Mouse (Mus musculus) frontal cortex, postnatal 10 days (tissue): ENCODE measurements around the gene Cyp4f18.
"Not testable (repeated sequence)": the region's sequence is repeated elsewhere in the genome, so short reads cannot be mapped to it uniquely, and the experiment has no call there.

ENCODE experiments used
- DNase-seq, 2 experiments: peaks; one replicate each; pipeline ENCODE4 v3.0.0; 2022; ENCODE audit warnings: low spot score in 2 of 2, mixed read lengths in 1 of 2

Cyp4f18 gene

DNA sequence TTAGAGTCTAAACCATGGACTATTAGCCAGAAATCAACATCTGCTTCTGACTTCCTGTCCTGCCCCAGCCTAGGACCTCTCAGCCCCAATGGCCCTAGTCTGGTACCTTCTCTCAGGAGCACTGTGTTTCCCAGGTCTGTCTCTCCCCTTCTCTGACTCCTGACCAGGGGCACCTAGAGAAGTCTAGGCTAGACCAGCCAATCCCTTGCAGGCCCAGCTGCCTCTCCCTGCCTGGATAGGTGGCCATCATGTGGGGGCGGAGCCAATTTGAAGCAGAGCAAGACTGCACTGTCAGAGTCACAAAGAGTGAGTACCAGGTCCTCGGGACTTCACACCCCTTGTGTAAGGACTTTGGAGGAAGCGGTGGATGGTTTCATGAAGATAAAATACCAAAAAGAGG, at the start of gene Cyp4f18:
Cyp4f18 (minus strand) TSS at position 154 of the 400 bp plus-strand sequence.
- no peak for DNase-seq

- DNase-seq: not testable (repeated sequence)
Observed at GRCm38 (mm10) chr8:72057643-72058042, 48.2 kb upstream of the Cyp4f18 start.

DNA sequence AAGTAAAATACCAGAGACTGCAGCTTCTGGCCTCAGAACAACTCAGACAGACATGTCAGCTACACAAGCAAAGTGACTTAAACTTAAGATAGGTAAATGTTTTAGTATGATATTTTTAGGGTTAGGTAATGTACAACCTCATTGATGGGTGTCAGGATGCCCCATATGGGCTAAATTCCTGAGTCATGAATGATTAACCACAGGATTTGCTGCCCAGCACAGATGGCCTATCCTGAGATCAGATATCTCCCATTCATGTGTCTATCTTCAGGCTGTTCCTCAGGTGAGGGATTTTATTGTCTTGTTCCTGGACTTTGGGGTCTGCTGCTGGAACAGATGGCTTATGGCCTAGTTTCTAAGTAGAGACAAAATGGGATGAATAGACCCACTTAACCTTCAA, 45.2 kb upstream of the Cyp4f18 start:
- not testable (repeated sequence) for DNase-seq

GRCm38 (mm10) chr8:72042493-72042892, 33.1 kb upstream of the Cyp4f18 start:
- DNase-seq: no peak

DNA sequence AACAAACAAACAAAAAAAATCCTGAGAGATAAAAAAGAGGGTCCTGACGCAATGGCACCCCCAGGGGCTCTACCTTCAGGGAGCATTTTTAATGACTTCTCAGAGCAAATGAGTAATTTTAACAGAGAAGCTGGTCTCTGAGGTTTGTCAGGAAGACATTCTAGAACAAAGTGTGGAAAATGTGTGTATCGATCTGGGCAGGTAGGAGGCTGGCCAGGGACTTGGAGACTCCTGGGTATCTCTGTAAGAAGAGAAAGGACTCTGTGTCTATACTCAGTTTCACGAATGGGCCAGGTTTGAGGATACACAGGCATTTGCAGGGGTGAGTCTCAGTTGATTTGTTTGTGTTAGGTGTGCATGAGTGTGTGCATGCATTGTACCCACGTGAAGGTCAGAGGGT, 31.5 kb upstream of the Cyp4f18 start, which contains the start of gene Olfr372:
Olfr372 (plus strand) TSS at position 301 of the 400 bp plus-strand sequence.
- not testable (repeated sequence) for DNase-seq

- DNase-seq: peak in 1 of 2 experiments; percentile 20
Observed at GRCm38 (mm10) chr8:72032926-72033325, 23.5 kb upstream of the Cyp4f18 start.

GRCm38 (mm10) chr8:72024886-72025285, 15.5 kb upstream of the Cyp4f18 start:
- not testable (repeated sequence) for DNase-seq

DNA sequence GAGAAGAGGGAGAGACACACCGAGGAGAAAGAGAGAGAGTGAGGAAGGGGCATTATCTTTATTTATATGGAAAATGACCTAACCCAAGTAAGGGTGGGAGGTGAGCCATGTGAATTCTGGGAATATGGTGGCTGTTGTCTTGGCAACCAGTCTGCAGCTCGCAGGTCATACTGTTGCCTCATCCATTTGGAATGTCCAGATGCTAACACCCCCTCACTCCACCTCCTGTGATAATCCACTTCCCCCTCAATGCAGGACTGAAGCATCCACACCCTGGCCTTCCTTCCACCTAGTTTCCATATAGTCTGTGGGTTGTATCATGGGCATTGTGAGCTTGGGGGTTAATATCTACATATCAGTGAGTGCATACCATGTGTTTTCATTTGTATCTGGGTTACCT, 10.4 kb upstream of the Cyp4f18 start:
- DNase-seq: no peak

- not testable (repeated sequence) for DNase-seq
Observed at GRCm38 (mm10) chr8:72019022-72019421, 9.6 kb upstream of the Cyp4f18 start.

GRCm38 (mm10) chr8:72018141-72018540, 8.7 kb upstream of the Cyp4f18 start:
- peak; percentile 20 to 21 for DNase-seq

DNA sequence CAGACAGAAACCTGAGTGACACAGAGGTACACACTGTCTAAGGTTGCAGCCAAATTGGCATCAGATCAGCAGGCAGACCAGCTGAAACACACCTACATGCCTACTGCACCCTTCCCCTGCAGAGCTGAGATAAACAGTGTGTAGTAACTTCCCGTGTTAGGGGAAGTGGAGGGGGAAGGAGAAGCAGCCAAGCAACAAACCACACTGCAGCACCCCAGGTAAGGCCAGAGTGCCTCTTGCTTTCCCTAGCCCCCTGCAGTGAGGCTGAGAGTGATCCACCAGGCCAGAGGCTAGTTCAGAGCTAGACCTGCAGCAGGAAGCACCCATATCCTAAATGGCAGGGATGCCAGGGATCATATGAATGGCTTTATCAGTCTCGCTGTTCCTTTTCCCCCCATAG, 7.9 kb upstream of the Cyp4f18 start:
- DNase-seq: not testable (repeated sequence)

DNA sequence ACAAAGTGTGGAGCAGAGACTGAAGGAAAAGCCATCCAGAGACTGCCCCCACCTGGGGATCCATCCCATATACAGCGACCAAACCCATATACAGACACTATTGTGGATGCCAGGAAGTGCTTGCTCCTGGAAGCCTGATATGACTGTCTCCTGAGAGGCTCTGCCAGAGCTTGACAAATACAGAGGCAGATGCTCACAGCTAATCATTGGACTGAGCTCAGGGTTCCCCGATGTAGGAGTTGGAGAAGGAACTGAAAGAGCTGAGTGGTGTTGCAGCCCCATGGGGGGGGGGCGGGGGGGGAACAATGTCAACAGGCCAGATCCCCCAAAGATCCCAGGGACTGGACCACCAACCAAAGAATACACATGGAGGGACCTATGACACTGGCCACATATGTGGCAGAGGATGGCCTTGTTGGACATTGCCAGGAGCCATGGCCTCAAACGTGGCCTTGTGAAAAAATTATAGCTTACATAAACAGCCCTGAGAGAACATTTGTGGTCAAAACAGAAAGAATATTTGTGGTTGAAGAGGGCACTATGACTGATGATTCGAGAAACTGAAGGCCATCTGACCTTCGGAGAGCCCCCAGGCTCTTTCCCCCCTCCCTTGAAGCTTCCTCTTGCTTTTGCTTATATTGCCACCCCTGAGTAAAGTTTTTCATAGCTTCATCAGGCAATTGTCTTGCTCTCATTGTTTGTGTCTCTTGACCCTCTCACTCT, 4.2 kb upstream of the Cyp4f18 start:
- not testable (repeated sequence) for DNase-seq

DNA sequence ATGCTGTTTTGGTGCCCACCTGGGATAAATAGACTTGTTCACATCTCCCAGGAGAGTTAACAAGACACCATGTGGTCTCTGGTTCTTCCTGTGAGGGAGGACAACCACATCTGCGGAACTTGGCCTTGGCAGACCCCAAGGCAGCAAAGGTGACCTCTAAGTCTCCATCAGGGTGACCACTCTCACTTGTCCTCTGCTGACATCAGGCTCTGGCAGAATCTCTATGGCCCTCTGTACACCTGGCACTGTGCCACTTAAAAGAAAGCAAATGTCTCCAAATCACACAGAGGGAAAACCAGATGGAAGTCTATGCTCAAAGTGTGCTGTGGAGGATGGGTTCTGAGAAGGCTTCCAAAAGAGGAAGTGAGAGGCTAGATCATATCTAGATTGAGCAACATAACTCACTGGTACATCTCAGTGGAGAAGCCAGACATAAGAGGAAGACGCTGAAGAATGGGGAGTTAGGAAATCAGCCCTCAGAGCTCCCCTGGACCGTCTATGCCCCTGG, 1.2 kb downstream of the Cyp4f18 start:
- DNase-seq: no peak

GRCm38 (mm10) chr8:72006763-72007162, 2.7 kb downstream of the Cyp4f18 start:
- no peak for DNase-seq

- DNase-seq: no peak
Observed at GRCm38 (mm10) chr8:72005912-72006311, 3.5 kb downstream of the Cyp4f18 start.

DNA sequence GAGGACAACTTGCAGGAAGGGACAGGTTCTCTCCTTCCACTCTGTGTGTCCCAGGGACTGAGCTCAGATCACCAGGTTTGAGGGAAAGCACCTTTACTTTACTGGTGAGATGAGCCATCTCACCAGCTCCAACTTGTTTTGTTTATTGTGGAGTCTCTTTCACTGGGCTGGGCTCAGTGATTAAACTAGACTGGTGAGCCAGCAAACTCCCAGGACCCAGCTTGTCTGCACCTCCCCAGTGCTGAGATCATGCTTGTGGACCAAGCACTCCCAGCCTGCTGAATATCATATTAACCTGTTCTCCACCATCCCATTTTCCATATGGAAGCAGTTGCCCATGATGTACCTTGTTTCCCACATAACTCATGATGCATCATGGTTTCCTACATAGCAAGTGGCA, 6.5 kb downstream of the Cyp4f18 start:
- no peak for DNase-seq

DNA sequence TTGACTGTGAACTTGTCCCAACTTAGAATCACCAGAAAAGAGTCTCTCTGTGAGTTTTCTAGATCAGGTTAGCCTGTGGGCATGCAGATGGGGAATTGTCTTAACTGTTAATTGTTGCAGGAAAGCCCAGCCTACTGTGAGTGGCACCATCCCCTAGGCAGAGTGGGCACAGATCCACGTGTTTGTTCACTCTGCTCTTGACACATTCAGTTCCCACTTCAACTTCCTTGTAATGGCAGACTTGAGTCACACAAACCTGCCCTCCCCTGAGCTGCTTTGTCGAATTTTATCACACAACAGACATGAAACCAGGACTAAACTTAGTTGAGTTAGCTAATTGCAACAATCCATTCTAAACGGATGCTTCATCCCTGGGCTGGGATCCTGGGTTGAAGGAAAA, 9.2 kb downstream of the Cyp4f18 start:
- DNase-seq: no peak

DNA sequence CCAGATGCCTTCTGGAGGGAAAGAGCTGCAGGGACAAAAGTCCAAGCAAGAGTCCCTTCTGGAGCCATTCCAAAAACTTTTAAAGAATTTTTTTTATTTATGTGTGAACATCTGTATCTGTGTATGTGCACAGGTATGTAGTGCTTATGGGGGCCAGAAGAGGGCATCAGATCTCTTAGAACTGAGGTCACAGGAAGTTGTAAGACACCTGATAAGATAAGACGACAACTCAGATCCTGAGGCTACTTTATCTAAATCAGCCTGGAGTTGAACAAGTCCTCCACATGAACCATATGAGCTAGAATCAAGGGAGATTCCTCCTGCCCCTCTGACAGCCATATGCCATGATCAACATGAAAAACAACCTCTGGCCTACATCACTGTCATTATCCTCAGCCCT, 10.0 kb downstream of the Cyp4f18 start:
- no peak for DNase-seq

DNA sequence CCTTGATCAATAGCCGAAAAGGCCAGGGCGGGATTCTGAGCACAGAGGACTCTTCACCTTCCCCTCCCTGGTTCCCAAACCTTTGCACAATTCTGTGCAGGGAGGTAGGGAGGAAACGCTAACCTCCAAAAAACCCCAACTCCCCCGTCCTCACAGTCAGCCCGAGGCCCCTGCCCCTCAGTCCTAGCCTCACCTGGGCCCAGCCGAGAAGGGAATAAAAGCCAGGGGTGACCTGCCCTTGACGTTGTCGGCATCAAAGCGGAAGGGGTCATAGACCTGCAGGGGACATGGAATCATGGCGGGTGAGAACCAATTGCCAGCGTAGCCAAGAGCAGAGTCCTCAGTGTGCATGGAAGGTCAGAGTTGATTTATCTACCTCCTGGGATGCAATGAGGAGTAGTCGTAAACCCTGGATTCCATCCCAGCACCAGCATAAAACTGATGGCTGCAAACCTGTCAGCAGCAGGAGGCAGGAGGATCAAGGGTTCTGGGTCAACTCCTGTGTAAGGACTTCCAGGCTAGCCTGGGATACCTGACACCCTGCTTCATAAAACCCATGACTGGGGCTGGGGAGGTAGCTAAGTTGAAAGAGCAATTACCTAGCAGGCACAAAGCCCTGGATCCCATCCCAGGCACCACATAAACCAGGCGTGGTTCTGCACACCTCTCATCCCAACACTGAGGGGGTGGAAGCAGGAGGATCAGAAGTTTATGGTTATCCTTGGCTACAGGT, 20.4 kb downstream of the Cyp4f18 start:
- DNase-seq: no peak

DNA sequence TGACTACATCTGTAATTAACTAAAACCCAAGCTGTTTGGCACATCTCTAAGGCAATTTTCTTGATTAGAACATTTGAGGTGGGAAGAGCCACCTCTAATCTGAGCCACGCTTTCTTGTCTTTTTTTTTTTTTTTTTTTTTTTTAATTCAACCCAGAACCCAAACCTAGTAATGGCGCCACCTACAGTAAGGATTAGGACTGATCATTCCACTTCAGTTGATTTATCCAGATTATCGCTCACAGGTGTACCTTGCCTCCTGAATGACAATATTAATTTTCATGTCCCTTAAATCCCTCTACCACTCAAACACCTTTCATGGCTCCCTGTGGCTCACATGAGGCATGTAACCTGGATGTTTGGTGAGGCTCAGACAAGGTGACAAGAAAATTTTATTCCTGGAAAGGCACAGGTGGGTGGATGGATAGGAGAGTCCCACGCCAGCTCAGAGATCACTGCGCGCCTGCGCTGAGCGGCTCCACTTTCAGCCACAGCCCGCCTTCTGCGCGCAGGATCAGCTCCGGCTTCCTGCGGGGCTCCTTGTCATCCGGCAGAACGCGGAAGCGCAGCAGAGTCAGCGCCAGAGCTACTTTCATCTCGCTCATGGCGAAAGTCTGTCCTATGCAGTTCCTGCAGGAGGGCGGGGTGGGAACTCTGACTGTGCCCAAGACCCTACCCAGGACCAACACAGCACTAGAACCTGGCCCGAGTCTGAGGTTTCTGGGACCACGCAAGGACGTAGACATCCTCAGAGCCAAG, 21.1 kb downstream of the Cyp4f18 start:
- DNase-seq: peak; percentile 37 to 75

DNA sequence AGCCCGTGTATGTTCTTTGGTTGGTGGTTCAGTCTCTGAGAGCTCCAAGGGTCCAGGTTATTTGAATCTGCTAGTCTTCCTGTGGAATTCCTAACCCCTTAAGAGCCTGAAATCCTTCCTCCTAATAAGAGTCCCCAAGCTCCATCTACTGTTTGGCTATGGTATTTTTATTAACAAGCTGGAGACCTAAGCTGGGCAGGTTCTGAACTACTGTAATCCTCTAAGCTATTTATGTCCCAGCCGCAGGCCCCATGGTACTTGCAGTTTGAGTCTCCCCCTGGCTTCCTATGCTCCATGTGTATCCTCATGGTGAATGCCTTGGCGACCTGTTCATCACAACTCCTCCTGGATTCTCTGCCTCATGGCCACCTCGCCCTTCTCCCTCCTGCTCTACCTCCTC, 24.8 kb downstream of the Cyp4f18 start:
- no peak for DNase-seq

- no peak for DNase-seq
Observed at GRCm38 (mm10) chr8:71981456-71981855, 28.0 kb downstream of the Cyp4f18 start.
